Mouse (Mus musculus) adrenal gland, postnatal 36 days (tissue): ENCODE data around the gene Myo18b. TPM values are rescaled to one million over a fixed set of nuclear protein-coding genes. Genes with fewer than 3 reads are reported as not detected.

Experiments used
- DNase-seq, 2 experiments: peaks; one replicate each; pipeline ENCODE4 v3.0.0; 2021; ENCODE audit warnings: mixed read lengths in 1 of 2
- total RNA-seq, 2 experiments: library from RNA; stranded (reverse); gene quantifications; 2 replicates each; pipeline ENCODE4 v1.2.3; 2021

Myo18b gene
- total RNA-seq, 2 experiments from 2014 or later, result 0.03 TPM

GRCm38 (mm10) chr5:112815051-112815450 is 81.1 kb downstream of the Myo18b start:
- no peak for DNase-seq

- DNase-seq, result no peak
Measured at GRCm38 (mm10) chr5:112807629-112808028, 88.5 kb downstream of the Myo18b start.

- no peak for DNase-seq
Measured at GRCm38 (mm10) chr5:112796086-112796485, 100.1 kb downstream of the Myo18b start.

GRCm38 (mm10) chr5:112791792-112792780 is 104.1 kb downstream of the Myo18b start:
- DNase-seq, result no peak

- no peak for DNase-seq
Measured at GRCm38 (mm10) chr5:112790376-112791111, 105.6 kb downstream of the Myo18b start.

GRCm38 (mm10) chr5:112788441-112788840 is 107.7 kb downstream of the Myo18b start:
- DNase-seq, result no peak

GRCm38 (mm10) chr5:112786788-112787187 is 109.4 kb downstream of the Myo18b start:
- no peak for DNase-seq

- no peak for DNase-seq
Measured at GRCm38 (mm10) chr5:112786031-112786430, 110.1 kb downstream of the Myo18b start.

GRCm38 (mm10) chr5:112781719-112782118 is 114.4 kb downstream of the Myo18b start:
- DNase-seq, result no peak

- DNase-seq, result no peak
Measured at GRCm38 (mm10) chr5:112781231-112781630, 114.9 kb downstream of the Myo18b start.

GRCm38 (mm10) chr5:112780383-112780782 is 115.8 kb downstream of the Myo18b start:
- DNase-seq, result peak; percentile 87 to 88

- DNase-seq, result no peak
Measured at GRCm38 (mm10) chr5:112776781-112777405, 119.3 kb downstream of the Myo18b start.

GRCm38 (mm10) chr5:112773429-112773828 is 122.7 kb downstream of the Myo18b start:
- DNase-seq, result no peak

GRCm38 (mm10) chr5:112771376-112771901 is 124.7 kb downstream of the Myo18b start:
- DNase-seq, result peak; percentile 37 to 41

- no peak for DNase-seq
Measured at GRCm38 (mm10) chr5:112769721-112770119, 126.4 kb downstream of the Myo18b start.

- DNase-seq, result no peak
Measured at GRCm38 (mm10) chr5:112769020-112769720, 127.0 kb downstream of the Myo18b start.

- no peak for DNase-seq
Measured at GRCm38 (mm10) chr5:112768556-112768955, 127.6 kb downstream of the Myo18b start.

GRCm38 (mm10) chr5:112761415-112762075 is 134.6 kb downstream of the Myo18b start:
- DNase-seq, result peak; percentile 71 to 79

GRCm38 (mm10) chr5:112755581-112755980 is 140.6 kb downstream of the Myo18b start:
- DNase-seq, result no peak

GRCm38 (mm10) chr5:112749634-112750033 is 146.5 kb downstream of the Myo18b start:
- no peak for DNase-seq
